Comparison of ENCODE assay signal across 8 mouse cellular contexts in genomic region chr15:91702991-91703715, GRCm38 (mm10). TPM values are rescaled to one million over a fixed set of nuclear protein-coding genes. Genes with fewer than 3 reads are reported as not detected.
DNase-seq lines count a peak whose midpoint lies in the region; ATAC-seq lines count a peak whose summit lies in the region.

No protein-coding gene starts in this region.

- ATAC-seq in kidney, embryonic 14.5 days (ENCODE audit: low FRiP score, low TSS enrichment), result no peak
- no peak for ATAC-seq in embryonic facial prominence, embryonic 13.5 days (ENCODE audit: insufficient number of reproducible peaks, insufficient read depth, low FRiP score, low TSS enrichment, low read depth)
- ATAC-seq in midbrain, embryonic 16.5 days, result 0 out of 2 replicates have a peak, but pooled peaks have one; percentile 36
- no peak for ATAC-seq in erythroid progenitor cell, adult 5-6 weeks (replicated peaks; ENCODE audit: low FRiP score, poor library complexity, severe bottlenecking)

- H3K4me2 ChIP-seq in kidney, embryonic 14.5 days (replicated peaks; ENCODE audit: low read depth, low read length), result no peak overlapping the region
- H3K4me2 ChIP-seq in embryonic facial prominence, embryonic 13.5 days, result no peak overlapping the region
- H3K4me2 ChIP-seq in midbrain, embryonic 16.5 days (ENCODE audit: low read length), result no peak overlapping the region

- no peak overlapping the region for H3K9ac ChIP-seq in kidney, embryonic 14.5 days (ENCODE audit: low read depth, low read length)
- 0 out of 2 replicates have a peak overlapping the region, but pooled peaks have one; percentile 0 for H3K9ac ChIP-seq in embryonic facial prominence, embryonic 13.5 days
- H3K9ac ChIP-seq in midbrain, embryonic 16.5 days (ENCODE audit: low read depth, low read length), result no peak overlapping the region

- 0 out of 2 replicates have a peak, but pooled peaks cover 3% of the 10 kb centered on the region for H3K36me3 ChIP-seq in kidney, embryonic 14.5 days (ENCODE audit: control insufficient read depth, insufficient read depth, low read length)
- peaks cover 14% of the 10 kb centered on the region for H3K36me3 ChIP-seq in embryonic facial prominence, embryonic 13.5 days
- no peaks in the 10 kb centered on the region for H3K36me3 ChIP-seq in midbrain, embryonic 16.5 days (ENCODE audit: control insufficient read depth, insufficient read depth, low read length)

- whole genome bisulfite sequencing in kidney, embryonic 14.5 days, result 55% methylated on average over 8 of the region's 8 CpGs
- WGBS in embryonic facial prominence, embryonic 13.5 days, result 37% methylated on average over 8 of the region's 8 CpGs
- 45% methylated on average over 8 of the region's 8 CpGs for WGBS in midbrain, embryonic 16.5 days

- intact Hi-C loops in heart, postnatal 10 days (cut with DNase I), result loop anchor here (2.0 kb wide), 1 partner anchor 94 kb away; no protein-coding TSS in a partner anchor

- no peaks in the 10 kb centered on the region for H3K27me3 ChIP-seq in kidney, embryonic 14.5 days (ENCODE audit: control insufficient read depth, insufficient read depth, low read length)
- no peaks in the 10 kb centered on the region for H3K27me3 ChIP-seq in embryonic facial prominence, embryonic 13.5 days
- H3K27me3 ChIP-seq in midbrain, embryonic 16.5 days (ENCODE audit: control insufficient read depth, insufficient read depth, low read depth, low read length), result no peaks in the 10 kb centered on the region

- H3K9me3 ChIP-seq in kidney, embryonic 14.5 days (ENCODE audit: control insufficient read depth, low read length), result no peaks in the 10 kb centered on the region
- H3K9me3 ChIP-seq in embryonic facial prominence, embryonic 13.5 days, result no peaks in the 10 kb centered on the region
- H3K9me3 ChIP-seq in midbrain, embryonic 16.5 days (replicated peaks; ENCODE audit: control insufficient read depth, low read length, poor library complexity, severe bottlenecking), result no peaks in the 10 kb centered on the region

- 0 out of 2 replicates have a peak, but pooled peaks cover 3% of the 10 kb centered on the region for H3K4me1 ChIP-seq in kidney, embryonic 14.5 days (ENCODE audit: control insufficient read depth, insufficient read depth, low read length)
- H3K4me1 ChIP-seq in embryonic facial prominence, embryonic 13.5 days, result peaks cover 8% of the 10 kb centered on the region; the same call in 1 of the 2 replicates
- H3K4me1 ChIP-seq in midbrain, embryonic 16.5 days (ENCODE audit: control insufficient read depth, insufficient read depth, low read length), result no peaks in the 10 kb centered on the region

- no peak overlapping the region for H3K4me3 ChIP-seq in kidney, embryonic 14.5 days (ENCODE audit: low read length)
- H3K4me3 ChIP-seq in embryonic facial prominence, embryonic 13.5 days, result no peak overlapping the region
- H3K4me3 ChIP-seq in midbrain, embryonic 16.5 days (ENCODE audit: low read depth, low read length), result no peak overlapping the region

- peak; percentile 56 for DNase-seq in kidney, adult 11 months
- DNase-seq in adrenal gland, postnatal 10 days, result peak; percentile 77
- DNase-seq in heart, postnatal 10 days, result peak; percentile 77 to 79
- DNase-seq in layer of hippocampus, postnatal 36 days, result peak; percentile 20 to 27

- no peak overlapping the region for H3K27ac ChIP-seq in kidney, embryonic 14.5 days (ENCODE audit: low read depth, low read length)
- H3K27ac ChIP-seq in embryonic facial prominence, embryonic 13.5 days, result peak overlapping the region; percentile 22; the same call in 1 of the 2 replicates
- no peak overlapping the region for H3K27ac ChIP-seq in midbrain, embryonic 16.5 days (ENCODE audit: low read length)

RNA-seq across cellular contexts. Expression of gene Lrrk2, which starts 30.2 kb away (rescaled TPM):
- 5.1 and 7.0 TPM in 2 replicates for polyA plus RNA-seq in kidney, embryonic 14.5 days (2014; fragmentation: Nextera tagmentation; extraction: Ambion mirVana)
- total RNA-seq in adrenal gland, postnatal 10 days (2021), result 10 to 100 TPM; 19.0 to 19.7 TPM
- 6.3 and 7.9 TPM in 2 replicates for polyA plus RNA-seq in embryonic facial prominence, embryonic 13.5 days (2015; fragmentation: Nextera tagmentation; extraction: Ambion mirVana)
- 10 to 100 TPM; 10.8 to 13.7 TPM for total RNA-seq in heart, postnatal 10 days (2021)
- total RNA-seq in layer of hippocampus, postnatal 36 days (2021), result 10 to 100 TPM; 21.3 to 21.6 TPM
- polyA plus RNA-seq in midbrain, embryonic 16.5 days (2015; fragmentation: Nextera tagmentation; extraction: Ambion mirVana), result 1.5 and 1.6 TPM in 2 replicates
- total RNA-seq in erythroid progenitor cell, adult 5-6 weeks (2015; ENCODE audit: low replicate concordance), result 8.0 and 16.2 TPM in 2 replicates
- 9.9 and 15.5 TPM in 2 replicates for total RNA-seq in erythroid progenitor cell, adult 5-6 weeks (2017; ENCODE audit: low replicate concordance)

Comparison
In these comparisons a context has a peak if more than half of its experiments do, and no peak if none do; other contexts are left out.
1. DNase-seq: peak in every context shown above with its lines; median percentile 78 in heart, postnatal 10 days; 77 in adrenal gland, postnatal 10 days; 56 in kidney, adult 11 months; 24 in layer of hippocampus, postnatal 36 days.